Mouse (Mus musculus): ENCODE results near the gene Klhl8.

DNA sequence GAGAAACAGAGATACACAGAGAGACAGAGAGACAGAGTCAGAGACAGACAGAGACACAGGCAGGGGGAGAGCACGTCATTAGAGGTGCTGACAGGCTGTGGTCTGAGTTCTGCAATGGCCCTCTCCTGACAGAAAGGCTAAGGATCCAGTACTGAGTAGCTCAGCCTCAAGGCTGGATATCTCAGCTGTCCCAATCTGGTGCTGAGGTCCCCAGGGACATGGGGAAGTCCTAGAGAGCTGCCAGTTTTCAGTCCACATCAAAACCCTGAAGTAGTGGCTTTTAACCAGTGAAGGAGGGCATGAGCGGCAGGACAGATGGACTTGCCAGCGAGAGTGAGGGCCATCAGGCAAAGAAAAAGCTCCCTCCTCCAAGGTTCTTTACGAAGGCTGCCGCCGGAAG lies 12.0 kb upstream of the Klhl8 start:
- TF ChIP-seq HCFC1 (IDR thresholded peaks at IDR 0.05; ENCODE audit: borderline replicate concordance, insufficient read depth, low read length) (no peak), ZNF384 (IDR thresholded peaks at IDR 0.05; ENCODE audit: low read depth, low read length) (no peak), MAFK (IDR thresholded peaks at IDR 0.05; ENCODE audit: insufficient read depth, low read depth, low read length) (no peak), CHD2 (IDR thresholded peaks at IDR 0.05; ENCODE audit: low read depth, low read length) (no peak)

Data from ES-E14 (cell line).